Mouse (Mus musculus) retina, postnatal 1 day (tissue): ENCODE measurements at regions not wholly inside any gene's neighbourhood (a gene's known extent, or its start where the extent isn't known, plus 50 kb on each side); places are given as distances from the start of the nearest gene placed in this dataset.

Experiments used
- DNase-seq: peaks from one replicate; pipeline ENCODE4 v3.0.0-alpha.2; 2012

GRCm38 (mm10) chrX:140164859-140165258 is 102.2 kb downstream of the Pih1h3b start:
- DNase-seq: no peak

- no peak for DNase-seq
Measured at GRCm38 (mm10) chrX:140165966-140166365, 103.3 kb downstream of the Pih1h3b start.

GRCm38 (mm10) chrX:140179850-140180249 is 117.2 kb downstream of the Pih1h3b start:
- no peak for DNase-seq

- DNase-seq: peak; percentile 11
Measured at GRCm38 (mm10) chrX:140183003-140183402, 120.3 kb downstream of the Pih1h3b start.

GRCm38 (mm10) chrX:140203676-140204075 is 138.4 kb upstream of the Frmpd3 start:
- no peak for DNase-seq

- no peak for DNase-seq
Measured at GRCm38 (mm10) chrX:140208791-140209190, 133.3 kb upstream of the Frmpd3 start.

- no peak for DNase-seq
Measured at GRCm38 (mm10) chrX:140212644-140213361, 129.3 kb upstream of the Frmpd3 start.

- DNase-seq: no peak
Measured at GRCm38 (mm10) chrX:140214198-140214849, 127.7 kb upstream of the Frmpd3 start.

GRCm38 (mm10) chrX:140255790-140256189 is 86.3 kb upstream of the Frmpd3 start:
- no peak for DNase-seq

- peak; percentile 1 for DNase-seq
Measured at GRCm38 (mm10) chrX:140269742-140270457, 72.2 kb upstream of the Frmpd3 start.

- no peak for DNase-seq
Measured at GRCm38 (mm10) chrX:140277327-140277947, 64.6 kb upstream of the Frmpd3 start.

- peak; percentile 37 for DNase-seq
Measured at GRCm38 (mm10) chrX:140277978-140278729, 63.9 kb upstream of the Frmpd3 start.

- DNase-seq: peak; percentile 67
Measured at GRCm38 (mm10) chrX:140279266-140279665, 62.8 kb upstream of the Frmpd3 start.

- peak; percentile 41 for DNase-seq
Measured at GRCm38 (mm10) chrX:140280016-140280415, 62.0 kb upstream of the Frmpd3 start.
